Mouse (Mus musculus): ENCODE data around the gene 1700020A23Rik.

1700020A23Rik gene

GRCm38 (mm10) chr2:130450434-130450796 lies 45.4 kb downstream of the 1700020A23Rik start:
- DNase-seq (ENCODE audit: low read depth in 1 of 2, low spot score in 2 of 2), result no peak

GRCm38 (mm10) chr2:130451086-130451726 lies 46.1 kb downstream of the 1700020A23Rik start:
- no peak for DNase-seq (ENCODE audit: low read depth in 1 of 2, low spot score in 2 of 2)

- DNase-seq (ENCODE audit: low read depth in 1 of 2, low spot score in 2 of 2), result no peak
Observed at GRCm38 (mm10) chr2:130451727-130452090, 46.6 kb downstream of the 1700020A23Rik start.

GRCm38 (mm10) chr2:130452266-130452665 lies 47.2 kb downstream of the 1700020A23Rik start:
- DNase-seq (ENCODE audit: low read depth in 1 of 2, low spot score in 2 of 2), result no peak

- no peak for DNase-seq (ENCODE audit: low read depth in 1 of 2, low spot score in 2 of 2)
Observed at GRCm38 (mm10) chr2:130453421-130453820, 48.4 kb downstream of the 1700020A23Rik start.

- DNase-seq (ENCODE audit: low read depth in 1 of 2, low spot score in 2 of 2), result no peak
Observed at GRCm38 (mm10) chr2:130454748-130455370, 49.8 kb downstream of the 1700020A23Rik start.

All from monocyte, adult 2 months (primary cell).